In genomic region chr14:30878958-30879571, GRCm38 (mm10) we compare ENCODE assay signal across 10 mouse cellular contexts. TPM values are rescaled to one million over a fixed set of nuclear protein-coding genes. Genes with fewer than 3 reads are reported as not detected.
DNase-seq lines count a peak whose midpoint lies in the region; ATAC-seq and TF ChIP-seq lines count a peak whose summit lies in the region.
"Had no signal": no experiment of that assay in that cellular context is flagged by ENCODE, and none has a peak within 500 bp of the region (broad histone marks: within the 10 kb centered on the region; RNA-seq: fewer than 3 reads in every experiment).

Gene Mustn1, plus strand, starts transcription at chr14:30879200.

- DNase-seq in layer of hippocampus, adult 2 months (ENCODE audit: low spot score in 2 of 2), result no peak
- DNase-seq in layer of hippocampus, adult 9-10 months (ENCODE audit: low spot score), result no peak
- peak; percentile 66 for DNase-seq in gastrocnemius, adult 18-20 months (ENCODE audit: low spot score)
- DNase-seq in heart, postnatal 4 days, result peak; percentile 61
- DNase-seq in lung, postnatal 0 days (ENCODE audit: low spot score), result peak; percentile 83
- no peak for DNase-seq in testis, postnatal 10 days (ENCODE audit: low spot score)
- DNase-seq in embryo, embryonic 11 days, result no peak
- no peak for DNase-seq in cerebellum, postnatal 4 days (ENCODE audit: low spot score in 2 of 2)

- WGBS in lung, postnatal 0 days, result 36% methylated on average over 11 of the region's 11 CpGs

- peaks cover 13% of the 10 kb centered on the region; the same call in 1 of the 2 replicates for H3K4me1 ChIP-seq in lung, postnatal 0 days (ENCODE audit: insufficient read depth, low read depth, low read length)
- H3K4me1 ChIP-seq: hindbrain, embryonic 15.5 days had no signal

- no peak for TF ChIP-seq CTCF in layer of hippocampus, adult 2 months (conservative IDR thresholded peaks at IDR 0.05)
- TF ChIP-seq CTCF in lung, postnatal 0 days (IDR thresholded peaks at IDR 0.05), result no peak; the same call in 1 of the 2 replicates

- peak within 1 kb of the TSS; percentile 48; the same call in 1 of the 2 replicates for H3K27ac ChIP-seq in layer of hippocampus, adult 2 months
- peak within 1 kb of the TSS; percentile 51 for H3K27ac ChIP-seq in lung, postnatal 0 days (ENCODE audit: low read length)
- H3K27ac ChIP-seq: hindbrain, embryonic 15.5 days had no signal

- no peaks in the 10 kb centered on the region for H3K27me3 ChIP-seq in lung, postnatal 0 days (replicated peaks; ENCODE audit: insufficient read depth, low read length)
- H3K27me3 ChIP-seq: hindbrain, embryonic 15.5 days; Patski had no signal

- H3K9ac ChIP-seq in lung, postnatal 0 days (replicated peaks; ENCODE audit: low read depth), result no peak within 1 kb of the TSS
- H3K9ac ChIP-seq: hindbrain, embryonic 15.5 days had no signal

- H3K9me3 ChIP-seq in lung, postnatal 0 days (ENCODE audit: low read length), result no peaks in the 10 kb centered on the region
- H3K9me3 ChIP-seq: hindbrain, embryonic 15.5 days had no signal

- peak; percentile 71 for ATAC-seq in lung, postnatal 0 days
- ATAC-seq: Patski had no signal

- no peak within 1 kb of the TSS for H3K4me3 ChIP-seq in layer of hippocampus, adult 2 months
- no peak within 1 kb of the TSS for H3K4me3 ChIP-seq in lung, postnatal 0 days (ENCODE audit: low read depth, low read length)
- H3K4me3 ChIP-seq: hindbrain, embryonic 15.5 days had no signal

- H3K4me2 ChIP-seq in lung, postnatal 0 days (replicated peaks; ENCODE audit: low read depth, low read length), result 0 out of 2 replicates have a peak within 1 kb of the TSS, but pooled peaks have one; percentile 22
- H3K4me2 ChIP-seq: hindbrain, embryonic 15.5 days had no signal

- H3K36me3 ChIP-seq in lung, postnatal 0 days (ENCODE audit: insufficient read depth, low read length), result no peaks in the 10 kb centered on the region

- 0 out of 2 replicates have a peak, but pooled peaks have one; percentile 49 for TF ChIP-seq EP300 in lung, postnatal 0 days (IDR thresholded peaks at IDR 0.05)

RNA-seq across cellular contexts. Expression of gene Mustn1, which starts in this region (rescaled TPM):
- total RNA-seq in layer of hippocampus, adult 2 months (2021), result 1 to 10 TPM; 2.1 to 2.3 TPM
- total RNA-seq in gastrocnemius, adult 18-20 months (2021), result 100 to 1,000 TPM in 1 of 2 experiments, 10 to 100 TPM in 1; 81.2 to 174 TPM
- total RNA-seq in heart, postnatal 4 days (2021), result 1 to 10 TPM; 6.9 to 7.3 TPM
- polyA plus RNA-seq in lung, postnatal 0 days (2015; fragmentation: Nextera tagmentation; extraction: Ambion mirVana), result 30.5 and 36.6 TPM in 2 replicates

Comparison
In these comparisons a context has a peak if more than half of its experiments do, and no peak if none do; other contexts are left out.
1. RNA of gene Mustn1 (total RNA-seq): 81.2 to 174 TPM in gastrocnemius, adult 18-20 months; 6.9 to 7.3 TPM in heart, postnatal 4 days and 2.1 to 2.3 TPM in layer of hippocampus, adult 2 months; every median in the first group is over 4 times any median in the second.
2. DNase-seq: peak in gastrocnemius, adult 18-20 months (single experiment), heart, postnatal 4 days (single experiment) and lung, postnatal 0 days (single experiment); none in layer of hippocampus, adult 2 months (0 of 2), layer of hippocampus, adult 9-10 months (single experiment), testis, postnatal 10 days (single experiment), embryo, embryonic 11 days (single experiment) and cerebellum, postnatal 4 days (0 of 2).